In the genomic region with DNA sequence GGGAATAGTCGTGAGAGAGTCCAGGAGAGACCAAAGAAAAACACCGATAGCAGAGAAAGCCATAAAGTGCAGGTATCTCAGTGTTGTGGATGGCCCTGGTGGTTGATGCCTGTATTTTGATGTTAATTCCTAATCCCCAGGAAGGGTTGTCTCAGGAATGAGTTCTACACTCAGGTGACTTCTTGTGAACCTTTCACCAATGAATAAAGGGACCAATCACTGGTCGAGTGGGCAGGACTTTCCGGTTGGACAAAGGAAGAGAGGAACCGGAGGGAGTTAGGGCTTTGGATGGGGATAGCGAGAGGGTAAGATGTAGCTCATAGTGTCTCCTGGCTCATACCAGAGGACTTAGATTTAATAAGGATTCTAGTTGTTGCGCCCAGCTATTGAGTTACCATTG, we compare ENCODE assay signal across 9 mouse cellular contexts. TPM values are rescaled to one million over a fixed set of nuclear protein-coding genes. Genes with fewer than 3 reads are reported as not detected.
DNase-seq lines count a peak whose midpoint lies in the region; ATAC-seq and TF ChIP-seq lines count a peak whose summit lies in the region.
"Had no signal": no experiment of that assay in that cellular context is flagged by ENCODE, and none has a peak within 500 bp of the region (broad histone marks: within the 10 kb centered on the region; RNA-seq: fewer than 3 reads in every experiment).

No protein-coding gene starts in this region.

- 0 out of 2 replicates have a peak overlapping the region, but pooled peaks have one; percentile 9 for H3K4me2 ChIP-seq in neural tube, embryonic 12.5 days (replicated peaks)
- H3K4me2 ChIP-seq in kidney, embryonic 16.5 days (replicated peaks; ENCODE audit: low read depth, low read length), result peak overlapping the region; percentile 46
- 0 out of 2 replicates have a peak overlapping the region, but pooled peaks have one; percentile 14 for H3K4me2 ChIP-seq in stomach, postnatal 0 days (replicated peaks; ENCODE audit: low read depth)

- peak overlapping the region; percentile 9 for H3K4me3 ChIP-seq in gastrocnemius, adult 2 months
- no peak overlapping the region for H3K4me3 ChIP-seq in neural tube, embryonic 12.5 days
- H3K4me3 ChIP-seq in kidney, embryonic 16.5 days (ENCODE audit: low read length), result peak overlapping the region; percentile 41
- no peak overlapping the region for H3K4me3 ChIP-seq in stomach, postnatal 0 days (ENCODE audit: low read depth, low read length)

- no peak for ATAC-seq in neural tube, embryonic 12.5 days (ENCODE audit: low FRiP score, low read depth)
- no peak for ATAC-seq in kidney, embryonic 16.5 days (ENCODE audit: low FRiP score, low TSS enrichment)
- peak; percentile 44; the same call in 1 of the 2 replicates for ATAC-seq in stomach, postnatal 0 days (ENCODE audit: low FRiP score, low TSS enrichment)

- intact Hi-C loops in gastrocnemius, adult 2 months (cut with DNase I), result no loop called here

- H3K9ac ChIP-seq in neural tube, embryonic 12.5 days, result no peak overlapping the region
- peak overlapping the region; percentile 24 for H3K9ac ChIP-seq in kidney, embryonic 16.5 days (replicated peaks; ENCODE audit: low read length)
- H3K9ac ChIP-seq in stomach, postnatal 0 days (ENCODE audit: low read length), result no peak overlapping the region

- no peak for DNase-seq in gastrocnemius, adult 2 months
- no peak for DNase-seq in gastrocnemius, adult 8-10 months (ENCODE audit: low spot score in 2 of 2)
- no peak for DNase-seq in neural tube, embryonic 10.5 days (ENCODE audit: extremely low spot score, low spot score)
- peak; percentile 15 for DNase-seq in stomach, postnatal 0 days (ENCODE audit: low spot score)
- DNase-seq in urinary bladder, adult 18-20 months (ENCODE audit: low spot score in 2 of 2), result no peak
- DNase-seq in lung, postnatal 4 days, result no peak
- DNase-seq: thymus, postnatal 14 days had no signal

- TF ChIP-seq CTCF in gastrocnemius, adult 2 months (IDR thresholded peaks at IDR 0.05), result no peak
- no peak for TF ChIP-seq CTCF in stomach, postnatal 0 days (IDR thresholded peaks at IDR 0.05; ENCODE audit: low read depth)

- H3K4me1 ChIP-seq in neural tube, embryonic 12.5 days, result no peaks in the 10 kb centered on the region
- H3K4me1 ChIP-seq in kidney, embryonic 16.5 days (ENCODE audit: insufficient read depth, low read length), result no peaks in the 10 kb centered on the region
- no peaks in the 10 kb centered on the region for H3K4me1 ChIP-seq in stomach, postnatal 0 days (replicated peaks; ENCODE audit: control insufficient read depth, insufficient read depth)

- 9% methylated on average over 7 of the region's 7 CpGs for WGBS in neural tube, embryonic 12.5 days
- 11% methylated on average over 7 of the region's 7 CpGs for WGBS in kidney, embryonic 16.5 days
- 24% methylated on average over 7 of the region's 7 CpGs for WGBS in stomach, postnatal 0 days

- H3K36me3 ChIP-seq in neural tube, embryonic 12.5 days, result no peaks in the 10 kb centered on the region
- H3K36me3 ChIP-seq in kidney, embryonic 16.5 days (ENCODE audit: insufficient read depth, low read length), result no peaks in the 10 kb centered on the region
- H3K36me3 ChIP-seq in stomach, postnatal 0 days (ENCODE audit: control insufficient read depth, insufficient read depth, low read length), result no peaks in the 10 kb centered on the region

- H3K9me3 ChIP-seq in neural tube, embryonic 12.5 days, result no peaks in the 10 kb centered on the region
- H3K9me3 ChIP-seq in kidney, embryonic 16.5 days (ENCODE audit: low read length), result no peaks in the 10 kb centered on the region
- H3K9me3 ChIP-seq in stomach, postnatal 0 days (ENCODE audit: control insufficient read depth, low read length), result no peaks in the 10 kb centered on the region

- no peaks in the 10 kb centered on the region for H3K27me3 ChIP-seq in neural tube, embryonic 12.5 days (replicated peaks)
- no peaks in the 10 kb centered on the region for H3K27me3 ChIP-seq in kidney, embryonic 16.5 days (ENCODE audit: insufficient read depth, low read length)
- H3K27me3 ChIP-seq in stomach, postnatal 0 days (ENCODE audit: control insufficient read depth, insufficient read depth, low read length), result no peaks in the 10 kb centered on the region

- no peak for TF ChIP-seq EP300 in stomach, postnatal 0 days (optimal IDR thresholded peaks at IDR 0.05)

- H3K27ac ChIP-seq in gastrocnemius, adult 2 months, result peak overlapping the region; percentile 43; the same call in 1 of the 2 replicates
- no peak overlapping the region for H3K27ac ChIP-seq in neural tube, embryonic 12.5 days
- no peak overlapping the region for H3K27ac ChIP-seq in kidney, embryonic 16.5 days (ENCODE audit: low read length)
- H3K27ac ChIP-seq in stomach, postnatal 0 days (replicated peaks), result no peak overlapping the region

RNA-seq across cellular contexts. Expression of gene Dedd, which starts 9.2 kb away (rescaled TPM):
- total RNA-seq in gastrocnemius, adult 2 months (2021), result 10 to 100 TPM; 32.4 to 35.5 TPM
- 10 to 100 TPM; 31.9 to 39.7 (median 37.3) TPM for total RNA-seq in gastrocnemius, adult 8-10 months (2022)
- 50.9 and 57.3 TPM in 2 replicates for polyA plus RNA-seq in neural tube, embryonic 12.5 days (2016; fragmentation: Nextera tagmentation; extraction: Ambion mirVana)
- 57.0 and 59.5 TPM in 2 replicates for polyA plus RNA-seq in kidney, embryonic 16.5 days (2015; fragmentation: Nextera tagmentation; extraction: Ambion mirVana)
- 32.8 and 36.3 TPM in 2 replicates for polyA plus RNA-seq in stomach, postnatal 0 days (2015; fragmentation: Nextera tagmentation; extraction: Ambion mirVana)

RNA-seq across cellular contexts. Expression of gene Ufc1, which starts 24.9 kb away (rescaled TPM):
- total RNA-seq in gastrocnemius, adult 2 months (2021), result 10 to 100 TPM; 84.3 to 93.2 TPM
- total RNA-seq in gastrocnemius, adult 8-10 months (2022), result 100 to 1,000 TPM; 102 to 110 (median 106) TPM
- 105 and 120 TPM in 2 replicates for polyA plus RNA-seq in neural tube, embryonic 12.5 days (2016; fragmentation: Nextera tagmentation; extraction: Ambion mirVana)
- 102 and 111 TPM in 2 replicates for polyA plus RNA-seq in kidney, embryonic 16.5 days (2015; fragmentation: Nextera tagmentation; extraction: Ambion mirVana)
- polyA plus RNA-seq in stomach, postnatal 0 days (2015; fragmentation: Nextera tagmentation; extraction: Ambion mirVana), result 134 and 135 TPM in 2 replicates

RNA-seq across cellular contexts. Expression of gene Nit1, which starts 25.7 kb away (rescaled TPM):
- 10 to 100 TPM; 29.4 to 30.4 TPM for total RNA-seq in gastrocnemius, adult 2 months (2021)
- total RNA-seq in gastrocnemius, adult 8-10 months (2022), result 10 to 100 TPM; 25.6 to 30.3 (median 29.0) TPM
- 45.6 and 46.1 TPM in 2 replicates for polyA plus RNA-seq in neural tube, embryonic 12.5 days (2016; fragmentation: Nextera tagmentation; extraction: Ambion mirVana)
- polyA plus RNA-seq in kidney, embryonic 16.5 days (2015; fragmentation: Nextera tagmentation; extraction: Ambion mirVana), result 60.6 and 63.3 TPM in 2 replicates
- 41.7 and 41.8 TPM in 2 replicates for polyA plus RNA-seq in stomach, postnatal 0 days (2015; fragmentation: Nextera tagmentation; extraction: Ambion mirVana)

RNA-seq across cellular contexts. Expression of gene Pfdn2, which starts 25.7 kb away (rescaled TPM):
- total RNA-seq in gastrocnemius, adult 2 months (2021), result 100 to 1,000 TPM in 1 of 2 experiments, 10 to 100 TPM in 1; 93.2 to 101 TPM
- total RNA-seq in gastrocnemius, adult 8-10 months (2022), result 100 to 1,000 TPM in 2 of 4 experiments, 10 to 100 TPM in 2; 46.7 to 104 (median 77.5) TPM
- polyA plus RNA-seq in neural tube, embryonic 12.5 days (2016; fragmentation: Nextera tagmentation; extraction: Ambion mirVana), result 157 and 158 TPM in 2 replicates
- polyA plus RNA-seq in kidney, embryonic 16.5 days (2015; fragmentation: Nextera tagmentation; extraction: Ambion mirVana), result 99.2 and 103 TPM in 2 replicates
- 68.8 and 71.1 TPM in 2 replicates for polyA plus RNA-seq in stomach, postnatal 0 days (2015; fragmentation: Nextera tagmentation; extraction: Ambion mirVana)

RNA-seq across cellular contexts. Expression of gene Usp21, which starts 32.0 kb away (rescaled TPM):
- total RNA-seq in gastrocnemius, adult 2 months (2021), result 10 to 100 TPM; 15.8 to 18.7 TPM
- total RNA-seq in gastrocnemius, adult 8-10 months (2022), result 10 to 100 TPM; 15.3 to 19.3 (median 16.2) TPM
- polyA plus RNA-seq in neural tube, embryonic 12.5 days (2016; fragmentation: Nextera tagmentation; extraction: Ambion mirVana), result 103 and 111 TPM in 2 replicates
- polyA plus RNA-seq in kidney, embryonic 16.5 days (2015; fragmentation: Nextera tagmentation; extraction: Ambion mirVana), result 101 and 103 TPM in 2 replicates
- 25.0 and 26.4 TPM in 2 replicates for polyA plus RNA-seq in stomach, postnatal 0 days (2015; fragmentation: Nextera tagmentation; extraction: Ambion mirVana)

Comparison
In these comparisons a context has a peak if more than half of its experiments do, and no peak if none do; other contexts are left out.
1. H3K4me3 ChIP-seq: peak in gastrocnemius, adult 2 months (single experiment) and kidney, embryonic 16.5 days (single experiment); none in neural tube, embryonic 12.5 days (single experiment) and stomach, postnatal 0 days (single experiment).
2. Peak in every context shown above with its lines, with median percentiles within 50 percentile points of each other: H3K4me2 ChIP-seq.